Comparison of ENCODE assay signal across 35 mouse cellular contexts in the genomic region with DNA sequence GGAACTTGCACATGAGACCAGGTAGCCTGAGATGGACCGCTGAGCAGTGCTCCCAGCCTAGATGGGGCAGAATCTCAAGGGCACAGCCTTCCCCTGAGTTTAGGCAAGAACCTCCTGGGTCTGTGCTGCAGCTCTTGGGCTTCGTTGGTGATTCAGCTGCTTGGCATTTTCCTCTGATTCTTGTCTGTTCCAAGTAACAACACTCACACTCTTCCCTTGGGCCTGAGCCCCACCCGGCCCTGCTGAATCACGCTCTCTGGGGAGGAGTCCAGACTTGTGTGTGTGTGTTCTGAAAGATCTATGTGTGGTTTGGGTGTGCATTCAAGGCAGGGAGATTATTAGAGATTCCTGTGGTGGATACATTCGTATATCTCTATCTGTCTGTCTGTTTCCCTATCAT.
DNase-seq lines count a peak whose midpoint lies in the region; ATAC-seq lines count a peak whose summit lies in the region.
"Had no signal": no experiment of that assay in that cellular context is flagged by ENCODE, and none has a peak within 500 bp of the region (broad histone marks: within the 10 kb centered on the region; RNA-seq: fewer than 3 reads in every experiment).

No protein-coding gene starts in this region.

- H3K4me3 ChIP-seq in limb, embryonic 10.5 days, result no peak overlapping the region
- H3K4me3 ChIP-seq: embryonic facial prominence, embryonic 13.5 days; erythroblast, embryonic 14.5 days; forebrain, embryonic 12.5 days; heart, embryonic 10.5 days; heart, embryonic 15.5 days; kidney, embryonic 15.5 days; layer of hippocampus, adult 2 months; limb, embryonic 15.5 days; liver, embryonic 13.5 days; myocyte; neural tube, embryonic 12.5 days had no signal

- 93% methylated on average over 5 of the region's 5 CpGs for WGBS in limb, embryonic 10.5 days

- peak; percentile 46 for DNase-seq in heart, adult 11 months
- DNase-seq in heart, adult 18-20 months, result no peak
- DNase-seq in brain, adult 2 months (ENCODE audit: low read depth, low spot score), result peak; percentile 14
- peak; percentile 29 for DNase-seq in urinary bladder, adult 2 months (ENCODE audit: low spot score)
- DNase-seq in limb, embryonic 10.5 days (ENCODE audit: low spot score), result no peak
- DNase-seq in embryo, embryonic 11 days, result no peak
- DNase-seq: adrenal gland, postnatal 10 days; cerebellum, adult 11 months; cerebellum, adult 9-11 months; forebrain, postnatal 0 days; kidney, adult 18-20 months; kidney, postnatal 36 days; layer of hippocampus, postnatal 36 days; left cerebral cortex, postnatal 4 days; liver, embryonic 13.5 days; lung, adult 18-20 months; right cerebral cortex, adult 18-20 months; right cerebral cortex, postnatal 4 days had no signal

- no peak overlapping the region for H3K27ac ChIP-seq in limb, embryonic 10.5 days
- H3K27ac ChIP-seq: embryonic facial prominence, embryonic 13.5 days; forebrain, embryonic 12.5 days; heart, embryonic 10.5 days; heart, embryonic 15.5 days; kidney, embryonic 15.5 days; layer of hippocampus, adult 2 months; limb, embryonic 15.5 days; liver, embryonic 13.5 days; macrophage; neural tube, embryonic 12.5 days had no signal

- peaks cover 15% of the 10 kb centered on the region for H3K4me1 ChIP-seq in limb, embryonic 10.5 days
- H3K4me1 ChIP-seq: forebrain, embryonic 12.5 days; heart, embryonic 10.5 days; heart, embryonic 15.5 days; limb, embryonic 15.5 days; liver, embryonic 13.5 days; neural tube, embryonic 12.5 days had no signal

- no peak for ATAC-seq in monocyte, adult 5-6 weeks (replicated peaks; ENCODE audit: insufficient number of reproducible peaks, low FRiP score, low TSS enrichment, poor library complexity, severe bottlenecking)
- ATAC-seq: activated CD4-positive, CD25-positive, alpha-beta regulatory T cell, adult 4 months; CD4-positive, CD25-positive, alpha-beta regulatory T cell, adult 4 months; forebrain, postnatal 0 days; hindbrain, embryonic 16.5 days; lung, postnatal 0 days; midbrain, embryonic 16.5 days had no signal

- 0 out of 2 replicates have a peak, but pooled peaks cover 2% of the 10 kb centered on the region for H3K27me3 ChIP-seq in limb, embryonic 10.5 days (ENCODE audit: low read depth, poor library complexity, severe bottlenecking)
- H3K27me3 ChIP-seq: embryonic facial prominence, embryonic 13.5 days; heart, embryonic 15.5 days; liver, embryonic 13.5 days; neural tube, embryonic 12.5 days had no signal

- no peaks in the 10 kb centered on the region for H3K36me3 ChIP-seq in limb, embryonic 10.5 days
- H3K36me3 ChIP-seq: embryonic facial prominence, embryonic 13.5 days; forebrain, embryonic 12.5 days; heart, embryonic 10.5 days; heart, embryonic 15.5 days; kidney, embryonic 15.5 days; limb, embryonic 15.5 days; liver, embryonic 13.5 days; neural tube, embryonic 12.5 days had no signal

- H3K9me3 ChIP-seq in limb, embryonic 10.5 days (replicated peaks), result no peaks in the 10 kb centered on the region
- H3K9me3 ChIP-seq: embryonic facial prominence, embryonic 13.5 days; heart, embryonic 10.5 days had no signal

Comparison
In these comparisons a context has a peak if more than half of its experiments do, and no peak if none do; other contexts are left out.
1. DNase-seq: peak in heart, adult 11 months (single experiment), brain, adult 2 months (single experiment) and urinary bladder, adult 2 months (single experiment); none in heart, adult 18-20 months (0 of 2), limb, embryonic 10.5 days (single experiment) and embryo, embryonic 11 days (single experiment).